Mouse (Mus musculus) liver, embryonic 14.5 days (tissue): ENCODE results near the gene Ptprn2.

Experiments
- CTCF ChIP-seq: IDR thresholded peaks from 2 replicates; pipeline ENCODE4 v1.5.1; 2016; ENCODE audit warnings: antibody characterized with exemption, low read depth, control low read depth
- EP300 ChIP-seq: IDR thresholded peaks from 2 replicates; pipeline ENCODE4 v1.6.1; 2016; ENCODE audit warnings: antibody characterized with exemption, low read depth

DNA sequence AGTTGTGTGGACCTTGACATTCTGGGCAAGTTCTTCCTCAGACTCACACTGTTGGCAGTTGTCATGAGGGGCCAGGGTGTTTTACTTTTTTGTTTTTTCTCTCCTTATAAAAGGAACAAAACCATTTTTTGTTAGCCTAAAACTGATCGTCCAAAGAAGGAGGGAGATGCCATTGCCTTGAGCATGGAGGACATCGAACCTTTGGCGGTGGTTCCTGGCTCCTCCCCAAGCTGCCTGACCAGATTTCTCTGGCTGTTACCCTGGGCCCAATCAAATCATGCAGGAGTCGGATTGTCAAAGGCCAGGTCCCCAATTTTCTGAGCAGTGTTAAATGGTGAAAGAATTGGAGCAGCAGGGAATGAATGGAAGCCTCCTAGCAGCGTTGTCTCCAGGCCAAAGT, 116.4 kb downstream of the Ptprn2 start:
- TF ChIP-seq CTCF (no peak), EP300 (no peak)
